Mouse (Mus musculus): ENCODE results near the gene Vmn1r235. TPM values are rescaled to one million over a fixed set of nuclear protein-coding genes. Genes with fewer than 3 reads are reported as not detected.
"Not testable (repeated sequence)": the region's sequence is repeated elsewhere in the genome, so short reads cannot be mapped to it uniquely, and the experiment has no call there.

The Vmn1r235 gene
- not detected in 2 replicates for polyA plus RNA-seq (2015; fragmentation: Nextera tagmentation; extraction: Ambion mirVana)

DNA sequence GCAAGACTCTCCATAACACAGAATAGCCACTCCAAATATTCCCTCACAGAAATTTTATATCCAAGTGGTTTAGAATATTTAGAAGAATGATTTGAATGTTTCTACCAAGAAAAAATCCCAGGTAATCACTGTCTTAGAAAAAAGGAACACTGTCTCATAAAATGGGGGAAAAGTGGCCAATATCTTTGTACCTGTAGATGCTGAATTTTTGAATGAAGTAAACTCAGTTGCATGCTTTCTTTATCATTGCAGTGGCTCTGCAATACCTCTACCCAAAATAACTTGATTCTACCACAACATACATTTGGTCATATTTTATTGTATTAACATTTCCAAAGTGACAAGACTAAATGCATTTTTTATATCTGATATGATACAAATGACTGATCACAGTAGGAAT lies at the start of gene Vmn1r235:
TSS of gene Vmn1r235 (plus strand) at position 301 of the 400 bp plus-strand sequence.
- Histone ChIP-seq H3K9ac (no peak within 1 kb of the TSS), H3K9me3 (replicated peaks) (no peaks in the 10 kb centered on the region), H3K4me2 (replicated peaks) (no peak within 1 kb of the TSS), H3K4me1 (no peaks in the 10 kb centered on the region), H3K27me3 (no peaks in the 10 kb centered on the region), H3K36me3 (no peaks in the 10 kb centered on the region), H3K4me3 (replicated peaks) (no peak within 1 kb of the TSS), H3K27ac (replicated peaks) (no peak within 1 kb of the TSS)
- ATAC-seq (ENCODE audit: insufficient number of reproducible peaks, low FRiP score, low TSS enrichment, low read depth), result no peak

GRCm38 (mm10) chr17:21211081-21211480 lies 45.1 kb upstream of the Vmn1r235 start:
- not testable (repeated sequence) for H3K4me1 ChIP-seq; H3K9ac ChIP-seq; H3K27ac ChIP-seq (replicated peaks); H3K4me3 ChIP-seq (replicated peaks); H3K27me3 ChIP-seq; H3K9me3 ChIP-seq (replicated peaks); H3K4me2 ChIP-seq (replicated peaks); H3K36me3 ChIP-seq; ATAC-seq (ENCODE audit: insufficient number of reproducible peaks, low FRiP score, low TSS enrichment, low read depth)
- WGBS, result 88% methylated on average over 1 of the region's 1 CpGs

- H3K27me3 ChIP-seq, result no peaks in the 10 kb centered on the region
- WGBS, result 74% methylated on average over 1 of the region's 1 CpGs
- H3K27ac ChIP-seq (replicated peaks), result no peak within 1 kb of the TSS
- H3K4me1 ChIP-seq, result no peaks in the 10 kb centered on the region
- ATAC-seq (ENCODE audit: insufficient number of reproducible peaks, low FRiP score, low TSS enrichment, low read depth), result no peak
- H3K36me3 ChIP-seq, result no peaks in the 10 kb centered on the region
- H3K9me3 ChIP-seq (replicated peaks), result no peaks in the 10 kb centered on the region
- no peak within 1 kb of the TSS for H3K4me2 ChIP-seq (replicated peaks)
- H3K4me3 ChIP-seq (replicated peaks), result no peak within 1 kb of the TSS
- H3K9ac ChIP-seq, result no peak within 1 kb of the TSS
Measured at GRCm38 (mm10) chr17:21225787-21226186, 30.4 kb upstream of the Vmn1r235 start, which contains the start of gene Vmn1r234. Gene Vmn1r234, plus strand, starts transcription at chr17:21226087.

DNA sequence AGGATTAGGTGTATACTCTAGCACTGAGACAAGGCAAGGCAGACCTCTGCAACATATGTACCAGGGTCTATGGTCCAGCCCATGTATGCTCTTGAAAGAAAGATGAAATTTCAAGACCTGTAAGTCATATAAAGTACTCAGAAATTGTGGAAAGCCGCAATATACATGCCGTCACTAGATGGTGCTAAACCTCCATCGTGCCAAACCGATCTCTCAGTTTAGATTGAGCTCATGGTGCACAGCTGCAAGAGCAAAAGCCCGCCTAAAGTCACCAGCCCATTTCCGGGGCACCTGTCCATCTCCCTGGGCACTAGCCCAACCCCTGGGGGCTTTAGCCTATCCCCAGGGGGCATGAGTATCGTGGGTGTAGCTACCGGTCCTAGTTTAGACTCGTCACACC lies 24.6 kb upstream of the Vmn1r235 start:
- no peak overlapping the region for H3K4me2 ChIP-seq (replicated peaks)
- 0 out of 2 replicates have a peak, but pooled peaks cover 3% of the 10 kb centered on the region for H3K9me3 ChIP-seq (replicated peaks)
- no peaks in the 10 kb centered on the region for H3K4me1 ChIP-seq
- H3K27ac ChIP-seq (replicated peaks), result no peak overlapping the region
- no peaks in the 10 kb centered on the region for H3K36me3 ChIP-seq
- no peaks in the 10 kb centered on the region for H3K27me3 ChIP-seq
- no peak overlapping the region for H3K4me3 ChIP-seq (replicated peaks)
- ATAC-seq (ENCODE audit: insufficient number of reproducible peaks, low FRiP score, low TSS enrichment, low read depth), result no peak
- 28% methylated on average over 9 of the region's 9 CpGs for WGBS
- H3K9ac ChIP-seq, result no peak overlapping the region

DNA sequence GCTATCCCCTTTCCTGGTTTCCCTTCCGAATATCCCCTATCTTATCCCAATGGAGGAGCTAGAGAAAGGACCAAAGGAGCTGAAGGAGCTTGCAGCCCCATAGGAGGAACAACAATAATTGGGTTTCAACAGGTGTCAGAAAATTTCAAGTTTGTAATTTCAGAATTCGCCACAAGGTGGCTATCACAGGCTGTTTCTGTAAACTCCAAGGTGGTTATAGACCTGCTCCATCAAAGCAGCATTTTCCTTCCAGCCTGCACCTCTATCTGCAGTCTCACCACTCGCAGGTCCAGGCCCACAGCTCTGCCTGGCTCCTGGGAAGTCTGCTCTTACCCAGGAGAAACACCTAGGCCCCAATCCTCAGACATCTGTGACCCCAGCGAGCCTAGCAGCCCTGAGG lies 15.9 kb downstream of the Vmn1r235 start:
- H3K9ac ChIP-seq, result no peak overlapping the region
- WGBS, result 7% methylated on average over 4 of the region's 4 CpGs
- H3K4me2 ChIP-seq (replicated peaks), result no peak overlapping the region
- no peaks in the 10 kb centered on the region for H3K9me3 ChIP-seq (replicated peaks)
- ATAC-seq (ENCODE audit: insufficient number of reproducible peaks, low FRiP score, low TSS enrichment, low read depth), result no peak
- no peaks in the 10 kb centered on the region for H3K27me3 ChIP-seq
- no peaks in the 10 kb centered on the region for H3K36me3 ChIP-seq
- H3K4me3 ChIP-seq (replicated peaks), result no peak overlapping the region
- no peaks in the 10 kb centered on the region for H3K4me1 ChIP-seq
- H3K27ac ChIP-seq (replicated peaks), result no peak overlapping the region

DNA sequence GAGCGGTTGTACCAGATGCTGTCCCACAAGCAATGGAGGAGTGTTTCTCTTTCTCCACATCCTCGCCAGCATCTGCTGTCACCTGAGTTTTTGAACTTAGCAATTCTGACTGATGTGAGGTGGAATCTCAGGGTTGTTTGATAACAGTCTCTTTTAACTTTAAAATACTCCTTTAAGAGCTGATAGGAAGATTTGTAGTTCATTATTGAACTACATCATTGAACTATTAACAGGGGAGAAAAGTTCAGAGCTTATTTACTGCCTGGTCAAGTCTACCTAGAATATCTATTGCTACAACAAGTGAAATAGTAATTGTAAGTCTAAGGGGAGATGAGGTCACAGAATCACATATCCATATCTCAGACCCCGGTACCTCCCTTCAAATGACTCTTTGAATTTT lies 26.4 kb downstream of the Vmn1r235 start, which contains the start of gene Vmn1r236:
TSS of gene Vmn1r236 (plus strand) at position 301 of the 400 bp plus-strand sequence.
- ATAC-seq (ENCODE audit: insufficient number of reproducible peaks, low FRiP score, low TSS enrichment, low read depth), result no peak
- Histone ChIP-seq H3K9me3 (replicated peaks) (no peaks in the 10 kb centered on the region), H3K27ac (replicated peaks) (no peak within 1 kb of the TSS), H3K36me3 (no peaks in the 10 kb centered on the region), H3K4me2 (replicated peaks) (no peak within 1 kb of the TSS), H3K27me3 (no peaks in the 10 kb centered on the region), H3K4me3 (replicated peaks) (no peak within 1 kb of the TSS), H3K9ac (no peak within 1 kb of the TSS), H3K4me1 (no peaks in the 10 kb centered on the region)
- 86% methylated on average over 3 of the region's 3 CpGs for WGBS

- Histone ChIP-seq H3K9ac (no peak overlapping the region), H3K4me2 (replicated peaks) (no peak overlapping the region), H3K4me3 (replicated peaks) (no peak overlapping the region), H3K36me3 (no peaks in the 10 kb centered on the region), H3K27me3 (no peaks in the 10 kb centered on the region), H3K27ac (replicated peaks) (no peak overlapping the region), H3K4me1 (no peaks in the 10 kb centered on the region), H3K9me3 (replicated peaks) (no peaks in the 10 kb centered on the region)
- ATAC-seq (ENCODE audit: insufficient number of reproducible peaks, low FRiP score, low TSS enrichment, low read depth), result no peak
Measured at GRCm38 (mm10) chr17:21284395-21284794, 28.2 kb downstream of the Vmn1r235 start.

DNA sequence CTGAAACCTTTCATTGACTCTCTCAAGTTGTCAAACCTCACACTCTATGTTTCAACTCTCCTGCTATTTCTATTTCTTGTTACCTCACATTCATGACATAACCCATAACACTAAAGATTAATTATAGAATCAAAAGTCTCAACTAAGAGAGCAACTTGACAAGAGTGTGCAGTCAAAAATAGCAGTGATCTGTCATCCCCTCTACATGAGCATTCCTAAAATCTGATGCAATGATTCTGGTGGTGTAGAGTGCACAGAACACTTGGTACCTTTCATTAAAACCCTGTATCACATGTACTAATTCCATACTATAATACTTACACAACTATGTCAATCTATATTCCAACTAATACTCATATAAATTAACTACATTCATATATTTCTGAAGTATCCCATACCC lies 33.5 kb downstream of the Vmn1r235 start:
- Histone ChIP-seq H3K27ac (replicated peaks) (no peak overlapping the region), H3K4me1 (no peaks in the 10 kb centered on the region), H3K4me3 (replicated peaks) (no peak overlapping the region), H3K36me3 (no peaks in the 10 kb centered on the region), H3K9me3 (replicated peaks) (no peaks in the 10 kb centered on the region), H3K9ac (no peak overlapping the region), H3K27me3 (no peaks in the 10 kb centered on the region), H3K4me2 (replicated peaks) (no peak overlapping the region)
- no peak for ATAC-seq (ENCODE audit: insufficient number of reproducible peaks, low FRiP score, low TSS enrichment, low read depth)

- H3K9me3 ChIP-seq (replicated peaks), result no peaks in the 10 kb centered on the region
- H3K36me3 ChIP-seq, result no peaks in the 10 kb centered on the region
- ATAC-seq (ENCODE audit: insufficient number of reproducible peaks, low FRiP score, low TSS enrichment, low read depth), result no peak
- no peak within 1 kb of the TSS for H3K27ac ChIP-seq (replicated peaks)
- no peaks in the 10 kb centered on the region for H3K4me1 ChIP-seq
- no peak within 1 kb of the TSS for H3K9ac ChIP-seq
- no peak within 1 kb of the TSS for H3K4me3 ChIP-seq (replicated peaks)
- H3K4me2 ChIP-seq (replicated peaks), result no peak within 1 kb of the TSS
- H3K27me3 ChIP-seq, result no peaks in the 10 kb centered on the region
Measured at GRCm38 (mm10) chr17:21311565-21311964, 55.4 kb downstream of the Vmn1r235 start, which contains the start of gene Vmn1r237. Gene Vmn1r237, plus strand, starts transcription at chr17:21311865.

Small RNAs within 50 kb of the gene (microRNA-seq; reads per million reads assigned to microRNA genes)
- gene Gm26384 (ENCODE audit: borderline number of aligned reads), result not detected

Other genes with a start within 250 kb of the Vmn1r235 start
- gene Zfp160, start 247.5 kb upstream of the Vmn1r235 start, polyA plus RNA-seq (2015; fragmentation: Nextera tagmentation; extraction: Ambion mirVana), result 15.8 and 17.0 TPM in 2 replicates
- not detected in 2 replicates for gene Vmn1r234, start 30.3 kb upstream of the Vmn1r235 start, polyA plus RNA-seq (2015; fragmentation: Nextera tagmentation; extraction: Ambion mirVana)
- gene Vmn1r236, start 26.5 kb downstream of the Vmn1r235 start, polyA plus RNA-seq (2015; fragmentation: Nextera tagmentation; extraction: Ambion mirVana), result not detected in 2 replicates
- gene Vmn1r237, start 55.5 kb downstream of the Vmn1r235 start, polyA plus RNA-seq (2015; fragmentation: Nextera tagmentation; extraction: Ambion mirVana), result not detected in 2 replicates
- gene Zfp677, start 127.3 kb downstream of the Vmn1r235 start, polyA plus RNA-seq (2015; fragmentation: Nextera tagmentation; extraction: Ambion mirVana), result 3.1 and 3.4 TPM in 2 replicates
- 4.6 and 5.6 TPM in 2 replicates for gene Zfp54, start 166.8 kb downstream of the Vmn1r235 start, polyA plus RNA-seq (2015; fragmentation: Nextera tagmentation; extraction: Ambion mirVana)
- 13.5 and 15.3 TPM in 2 replicates for gene Zfp51, start 194.0 kb downstream of the Vmn1r235 start, polyA plus RNA-seq (2015; fragmentation: Nextera tagmentation; extraction: Ambion mirVana)
- gene Zfp53, start 232.6 kb downstream of the Vmn1r235 start, polyA plus RNA-seq (2015; fragmentation: Nextera tagmentation; extraction: Ambion mirVana), result 10.1 and 10.8 TPM in 2 replicates

All from embryonic facial prominence, embryonic 15.5 days (tissue).